In genomic region chr4:150048038-150048437, GRCm38 (mm10) we compare ENCODE assay signal across 8 mouse cellular contexts. TPM values are rescaled to one million over a fixed set of nuclear protein-coding genes. Genes with fewer than 3 reads are reported as not detected.
DNase-seq lines count a peak whose midpoint lies in the region; ATAC-seq and TF ChIP-seq lines count a peak whose summit lies in the region.

No protein-coding gene starts in this region.

- intact Hi-C loops in heart, postnatal 25 days (cut with DNase I) = no loop called here

- peaks cover 7% of the 10 kb centered on the region; the same call in 1 of the 2 replicates for H3K4me1 ChIP-seq in thymus, adult 2 months (replicated peaks; ENCODE audit: control insufficient read depth, insufficient read depth, low read length)
- peaks cover 23% of the 10 kb centered on the region for H3K4me1 ChIP-seq in embryonic facial prominence, embryonic 13.5 days

- H3K27ac ChIP-seq in thymus, adult 2 months (ENCODE audit: control insufficient read depth, insufficient read depth, low read length) = no peak overlapping the region
- H3K27ac ChIP-seq in embryonic facial prominence, embryonic 13.5 days = 0 out of 2 replicates have a peak overlapping the region, but pooled peaks have one; percentile 44

- ATAC-seq in embryonic facial prominence, embryonic 13.5 days (ENCODE audit: insufficient number of reproducible peaks, insufficient read depth, low FRiP score, low TSS enrichment, low read depth) = peak; percentile 21; the same call in 1 of the 2 replicates
- ATAC-seq in megakaryocyte progenitor cell, adult 5-6 weeks (replicated peaks; ENCODE audit: poor library complexity) = peak; percentile 72

- no peak for TF ChIP-seq CTCF in thymus, adult 2 months (IDR thresholded peaks at IDR 0.05; ENCODE audit: borderline replicate concordance, control insufficient read depth, extremely low read depth, insufficient read depth, low read length, poor library complexity)

- WGBS in thymus, adult 2 months = under 1% methylated on average over 20 of the region's 20 CpGs
- under 1% methylated on average over 20 of the region's 20 CpGs for WGBS in embryonic facial prominence, embryonic 13.5 days
- under 1% methylated on average over 20 of the region's 20 CpGs for WGBS in large intestine, adult 2 months

- H3K36me3 ChIP-seq in thymus, adult 2 months (ENCODE audit: control insufficient read depth, insufficient read depth, low read length) = no peaks in the 10 kb centered on the region
- no peaks in the 10 kb centered on the region for H3K36me3 ChIP-seq in embryonic facial prominence, embryonic 13.5 days

- peak overlapping the region; percentile 71 for H3K9ac ChIP-seq in embryonic facial prominence, embryonic 13.5 days

- H3K4me2 ChIP-seq in embryonic facial prominence, embryonic 13.5 days = peak overlapping the region; percentile 95

- no peak for DNase-seq in thymus, adult 2 months
- DNase-seq in thymus, postnatal 0 days (ENCODE audit: low spot score) = no peak
- peak; percentile 24 for DNase-seq in heart, postnatal 25 days (ENCODE audit: low spot score)
- DNase-seq in large intestine, adult 2 months (ENCODE audit: low read depth, low spot score) = peak; percentile 21
- DNase-seq in testis, postnatal 10 days (ENCODE audit: low spot score) = peak; percentile 86
- DNase-seq in layer of hippocampus, adult 9-10 months (ENCODE audit: low spot score) = no peak

- no peaks in the 10 kb centered on the region for H3K9me3 ChIP-seq in embryonic facial prominence, embryonic 13.5 days

- peak overlapping the region; percentile 44 for H3K4me3 ChIP-seq in thymus, adult 2 months (ENCODE audit: control insufficient read depth, insufficient read depth, low read length)
- H3K4me3 ChIP-seq in embryonic facial prominence, embryonic 13.5 days = peak overlapping the region; percentile 56

- no peak for TF ChIP-seq POLR2A in thymus, adult 2 months (IDR thresholded peaks at IDR 0.05; ENCODE audit: control insufficient read depth, extremely low read depth, insufficient read depth, low read length, poor library complexity)

- H3K27me3 ChIP-seq in thymus, adult 2 months (ENCODE audit: control insufficient read depth, insufficient read depth, low read length) = peaks cover 10% of the 10 kb centered on the region; the same call in 1 of the 2 replicates
- peaks cover 43% of the 10 kb centered on the region for H3K27me3 ChIP-seq in embryonic facial prominence, embryonic 13.5 days

RNA-seq across cellular contexts. Expression of gene Gpr157, which starts 39.1 kb away (rescaled TPM):
- polyA plus RNA-seq in thymus, adult 2 months (2012; rRNA removed) = 7.4 TPM in 2 replicates
- polyA plus RNA-seq in thymus, postnatal 0 days (2015; fragmentation: Nextera tagmentation; extraction: Ambion mirVana) = 0.42 and 0.59 TPM in 2 replicates
- polyA plus RNA-seq in embryonic facial prominence, embryonic 13.5 days (2015; fragmentation: Nextera tagmentation; extraction: Ambion mirVana) = 1.3 and 1.5 TPM in 2 replicates
- total RNA-seq in heart, postnatal 25 days (2021) = 10 to 100 TPM; 34.8 to 37.8 TPM
- polyA plus RNA-seq in large intestine, adult 2 months (2012; rRNA removed) = 0.86 and 1.6 TPM in 2 replicates
- 0.89 and 1.6 TPM in 2 replicates for total RNA-seq in megakaryocyte progenitor cell, adult 5-6 weeks (2015)
- total RNA-seq in megakaryocyte progenitor cell, adult 5-6 weeks (2017) = 1.7 and 1.9 TPM in 2 replicates

RNA-seq across cellular contexts. Expression of gene H6pd, which starts 39.2 kb away (rescaled TPM):
- 138 and 152 TPM in 2 replicates for polyA plus RNA-seq in thymus, adult 2 months (2012; rRNA removed)
- 12.3 and 13.8 TPM in 2 replicates for polyA plus RNA-seq in thymus, postnatal 0 days (2015; fragmentation: Nextera tagmentation; extraction: Ambion mirVana)
- 7.0 and 8.0 TPM in 2 replicates for polyA plus RNA-seq in embryonic facial prominence, embryonic 13.5 days (2015; fragmentation: Nextera tagmentation; extraction: Ambion mirVana)
- 10 to 100 TPM; 39.8 to 45.4 TPM for total RNA-seq in heart, postnatal 25 days (2021)
- polyA plus RNA-seq in large intestine, adult 2 months (2012; rRNA removed) = 13.3 and 22.7 TPM in 2 replicates
- total RNA-seq in megakaryocyte progenitor cell, adult 5-6 weeks (2015) = 14.6 and 15.5 TPM in 2 replicates
- total RNA-seq in megakaryocyte progenitor cell, adult 5-6 weeks (2017) = 24.9 and 27.9 TPM in 2 replicates

Comparison
In these comparisons a context has a peak if more than half of its experiments do, and no peak if none do; other contexts are left out.
1. DNase-seq: peak in heart, postnatal 25 days (single experiment), large intestine, adult 2 months (single experiment) and testis, postnatal 10 days (single experiment); none in thymus, adult 2 months (single experiment), thymus, postnatal 0 days (single experiment) and layer of hippocampus, adult 9-10 months (single experiment).